Mouse (Mus musculus) embryo, embryonic 10 days (tissue): ENCODE measurements around the gene Baz2b.

Experiments
- DNase-seq: peaks from one replicate; pipeline ENCODE4 v3.0.0-alpha.2; 2015; ENCODE audit warnings: low spot score

The Baz2b gene

DNA sequence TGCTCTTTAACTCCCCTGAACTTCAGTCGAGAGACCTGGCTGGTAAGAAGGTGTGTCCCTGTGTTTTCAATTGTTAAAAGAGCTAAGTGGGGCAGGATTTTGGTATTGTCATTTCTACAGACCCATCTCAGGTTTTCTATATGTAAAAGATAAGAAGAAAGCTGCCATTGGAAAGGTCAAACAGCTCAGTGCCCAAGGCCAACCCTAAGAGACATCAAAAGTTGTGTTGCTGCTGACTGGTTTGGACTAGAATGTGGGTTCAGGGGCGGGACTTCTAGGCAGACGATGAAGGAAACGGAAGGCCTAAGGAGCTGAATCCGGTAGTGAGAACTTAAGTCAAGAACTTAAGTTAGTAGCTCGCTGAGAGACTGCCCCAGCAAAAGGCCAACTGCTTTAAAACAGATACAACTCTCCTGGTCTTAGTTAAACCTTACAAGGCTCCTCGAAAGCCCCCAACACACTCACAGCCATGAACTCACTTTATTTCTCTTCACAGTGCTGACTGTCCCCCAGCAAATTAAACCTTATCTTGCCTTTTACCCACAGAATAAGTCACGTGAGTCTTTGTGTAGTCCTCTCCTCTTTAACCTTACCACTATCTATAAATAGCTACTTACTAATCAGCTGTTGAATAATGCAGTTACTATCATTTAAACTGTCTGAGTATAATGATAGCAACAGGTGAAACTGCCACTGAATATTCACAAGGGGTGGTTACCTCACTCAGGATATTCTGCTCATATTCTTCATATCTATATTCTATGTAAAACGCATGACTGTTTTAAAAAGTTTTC, 158.8 kb downstream of the Baz2b start:
- no peak for DNase-seq

DNA sequence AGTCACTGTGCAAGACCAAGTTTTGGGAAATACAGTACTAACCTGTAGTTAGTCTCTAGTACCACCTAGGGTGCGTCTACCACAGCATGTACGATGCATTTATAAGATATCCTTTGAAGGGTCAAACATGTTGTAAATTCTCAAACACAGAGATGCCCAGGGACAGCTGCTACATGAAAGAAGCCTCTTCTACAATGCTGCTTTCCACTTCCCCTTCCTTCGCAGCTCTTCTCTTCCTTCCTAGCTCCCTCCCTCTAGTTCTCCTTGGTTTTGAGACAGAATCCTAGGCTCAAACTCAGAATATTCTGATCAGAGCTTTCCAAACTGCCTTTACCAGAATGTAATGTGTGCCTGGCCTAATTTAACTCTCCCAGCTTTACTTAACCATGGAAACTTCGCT, 159.8 kb downstream of the Baz2b start:
- no peak for DNase-seq

- no peak for DNase-seq
Observed at GRCm38 (mm10) chr2:60049351-60049750, 160.3 kb downstream of the Baz2b start.

DNA sequence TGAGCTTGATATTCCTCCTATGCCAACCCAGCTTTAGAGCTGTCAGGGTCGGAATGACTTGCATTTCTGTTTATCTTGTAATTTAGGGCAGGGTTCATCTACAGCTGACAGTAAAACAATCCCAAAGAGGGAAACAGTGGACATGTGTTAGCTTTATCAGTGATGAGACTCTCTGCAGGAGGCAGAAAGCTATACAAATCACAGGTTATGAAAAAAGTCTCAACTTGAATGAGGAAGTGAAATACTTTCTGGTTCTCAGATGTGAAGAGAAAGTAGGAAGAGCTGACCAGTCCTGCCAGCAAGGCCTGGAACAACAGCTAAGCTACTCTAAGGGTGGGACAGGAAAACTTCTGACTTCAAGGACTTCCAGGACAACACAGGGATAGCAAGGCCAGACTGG, 163.6 kb downstream of the Baz2b start:
- DNase-seq, result no peak

- DNase-seq, result no peak
Observed at GRCm38 (mm10) chr2:60044988-60045387, 164.7 kb downstream of the Baz2b start.

DNA sequence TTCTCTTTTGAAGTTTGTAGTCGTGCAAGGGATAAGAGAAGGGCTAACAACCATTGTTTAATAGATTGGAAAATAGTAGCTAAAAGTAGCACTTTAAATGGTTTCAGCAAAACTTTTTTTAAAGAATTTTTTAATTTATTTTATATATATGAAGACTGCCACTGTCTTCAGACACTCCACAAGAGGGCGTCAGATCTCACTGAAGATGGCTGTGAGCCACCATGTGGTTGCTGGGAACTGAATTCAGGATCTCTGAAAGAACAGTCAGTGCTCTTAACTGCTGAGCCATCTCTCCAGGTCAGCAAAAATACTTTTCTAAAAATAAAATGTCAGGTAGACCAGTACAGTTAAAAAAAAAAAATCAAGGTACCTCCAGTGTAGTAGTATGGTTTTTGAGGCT, 165.1 kb downstream of the Baz2b start:
- no peak for DNase-seq

- DNase-seq, result no peak
Observed at GRCm38 (mm10) chr2:60042699-60043098, 166.9 kb downstream of the Baz2b start.

- no peak for DNase-seq
Observed at GRCm38 (mm10) chr2:60041485-60042274, 168.0 kb downstream of the Baz2b start.

DNA sequence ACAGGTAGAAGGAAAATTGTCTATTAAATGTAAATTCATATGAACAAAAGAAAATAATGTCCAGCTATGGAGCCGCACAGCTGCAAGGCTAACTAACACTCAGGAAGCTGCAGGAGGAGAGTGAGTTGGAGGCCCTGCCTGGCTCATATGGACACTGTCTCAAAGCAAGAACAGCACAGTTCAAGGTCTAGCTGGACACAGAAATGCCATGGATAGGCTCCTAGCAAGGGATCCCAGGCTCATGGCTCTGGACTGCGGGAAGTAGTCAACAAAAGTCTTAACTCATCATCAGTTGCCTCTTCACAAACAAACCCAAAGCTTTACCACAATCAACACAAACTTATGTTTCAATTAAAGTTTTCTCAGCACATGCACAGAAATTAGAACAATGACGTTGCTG, 169.5 kb downstream of the Baz2b start:
- no peak for DNase-seq

DNA sequence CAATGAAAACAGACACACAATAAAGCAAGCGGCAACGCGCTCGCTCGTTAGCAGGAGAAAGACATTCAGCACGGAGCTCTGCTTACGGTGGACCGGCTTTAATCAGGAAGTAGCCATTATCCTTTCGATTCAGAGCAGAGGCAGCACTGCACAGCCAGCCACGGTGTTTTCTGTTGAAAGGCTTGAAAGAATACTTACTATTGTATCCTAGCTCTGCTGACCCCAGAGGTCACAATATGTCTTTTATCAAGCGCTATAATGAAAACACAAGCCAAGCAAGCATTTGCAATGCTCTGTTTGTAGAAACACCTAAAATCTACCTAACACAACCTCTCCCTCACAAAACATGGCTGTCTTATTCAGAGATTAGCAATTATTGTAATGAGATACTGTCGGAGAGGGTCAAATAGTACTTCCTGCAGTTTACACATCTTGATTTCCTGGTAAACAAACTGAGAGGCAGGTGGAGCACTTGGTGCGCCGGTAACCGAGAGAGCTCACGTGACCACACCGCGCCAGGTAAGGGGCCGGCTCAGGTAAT, 172.6 kb downstream of the Baz2b start:
- peak; percentile 76 for DNase-seq

DNA sequence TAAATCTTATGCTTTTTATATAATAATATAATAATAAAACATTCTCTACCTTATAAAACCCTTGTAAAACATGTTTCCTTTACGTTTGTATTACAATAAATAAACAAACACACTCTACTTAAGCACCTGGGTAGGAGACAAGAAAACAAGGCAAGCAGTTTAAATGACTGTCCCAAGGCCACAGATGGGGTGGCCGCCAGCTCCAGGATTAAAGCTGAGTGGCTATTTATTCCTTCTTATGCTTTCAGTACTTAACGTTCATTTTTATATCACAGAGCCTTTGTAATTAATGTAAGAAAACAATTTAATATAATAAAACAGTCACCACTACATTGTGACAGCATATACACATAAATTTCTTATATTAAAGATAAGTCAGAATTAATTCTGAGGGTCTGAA, 173.3 kb downstream of the Baz2b start:
- no peak for DNase-seq

GRCm38 (mm10) chr2:60030991-60031390, 178.6 kb downstream of the Baz2b start:
- DNase-seq, result no peak

DNA sequence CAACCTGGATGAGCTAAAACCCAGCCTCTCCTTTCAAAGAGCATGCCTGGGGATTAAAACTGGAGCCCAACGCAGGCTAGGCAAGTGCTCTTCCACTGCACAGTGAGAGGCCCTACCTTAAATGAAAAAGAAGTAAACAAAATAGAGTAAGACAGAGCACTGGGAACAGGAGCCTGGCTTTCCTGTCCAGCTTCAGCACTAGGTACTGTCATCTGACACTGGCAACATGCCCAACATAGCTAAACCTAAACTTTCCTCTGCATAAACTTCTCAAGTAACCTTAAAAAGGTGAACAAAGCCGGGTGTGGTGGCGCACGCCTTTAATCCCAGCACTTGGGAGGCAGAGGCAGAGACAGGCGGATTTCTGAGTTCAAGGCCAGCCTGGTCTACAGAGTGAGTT, 180.6 kb downstream of the Baz2b start:
- no peak for DNase-seq

- no peak for DNase-seq
Observed at GRCm38 (mm10) chr2:60027166-60027565, 182.5 kb downstream of the Baz2b start.

- no peak for DNase-seq
Observed at GRCm38 (mm10) chr2:60026554-60026953, 183.1 kb downstream of the Baz2b start.

- no peak for DNase-seq
Observed at GRCm38 (mm10) chr2:60023777-60024176, 185.9 kb downstream of the Baz2b start.

GRCm38 (mm10) chr2:60021556-60021955, 188.1 kb downstream of the Baz2b start:
- DNase-seq, result peak; percentile 69

- no peak for DNase-seq
Observed at GRCm38 (mm10) chr2:60021138-60021537, 188.5 kb downstream of the Baz2b start.

DNA sequence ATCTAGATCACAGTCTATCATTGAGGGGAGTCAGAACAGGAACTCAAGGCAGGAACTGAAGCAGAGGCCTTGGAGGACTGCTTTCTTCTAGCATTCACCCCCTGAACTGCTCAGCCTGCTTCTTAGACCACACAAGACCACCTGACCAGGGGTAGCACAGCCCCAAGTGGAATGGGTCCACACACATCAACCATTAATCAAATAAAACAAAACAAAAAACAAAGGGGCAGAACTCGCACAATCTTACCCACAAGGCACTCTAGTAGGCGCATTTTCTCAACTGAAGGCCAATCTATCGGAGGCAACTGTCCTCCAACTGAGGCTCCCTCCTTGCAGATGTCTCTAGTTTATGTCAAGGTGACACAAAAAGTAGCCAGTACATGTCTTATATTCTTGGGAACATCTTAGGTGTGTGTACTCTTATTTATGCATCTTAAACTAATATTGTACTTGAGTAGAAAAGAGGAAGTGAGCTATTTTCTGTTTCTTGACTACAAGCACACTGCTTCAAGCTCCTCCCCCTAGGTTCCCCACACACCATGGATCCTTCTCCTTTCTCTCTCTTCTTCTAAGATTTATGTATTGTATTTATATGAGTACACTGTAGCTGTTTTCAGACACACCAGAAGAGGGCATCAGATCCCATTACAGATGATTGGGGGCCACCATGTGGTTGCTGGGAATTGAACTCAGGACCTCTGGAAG, 189.9 kb downstream of the Baz2b start:
- DNase-seq, result no peak

- DNase-seq, result no peak
Observed at GRCm38 (mm10) chr2:60018875-60019501, 190.7 kb downstream of the Baz2b start.

DNA sequence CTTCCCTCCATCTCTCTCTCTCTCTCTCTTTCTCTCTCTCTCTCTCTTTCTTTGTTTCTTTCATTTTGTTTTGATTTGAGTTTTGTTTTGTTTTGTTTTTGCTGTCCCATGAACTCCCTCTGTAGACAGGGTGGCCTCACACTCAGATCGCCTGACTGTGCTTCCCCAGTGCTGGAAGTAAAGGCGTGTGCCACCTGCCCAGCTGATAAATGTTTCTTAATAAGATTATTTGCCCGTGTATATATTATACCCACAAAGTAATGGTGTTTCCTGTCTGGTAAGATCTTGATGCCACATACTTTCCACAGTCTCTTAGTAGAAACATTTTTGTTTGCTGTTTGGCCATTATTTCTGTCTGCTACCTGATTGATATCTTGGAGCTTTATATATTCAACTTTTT, 198.1 kb downstream of the Baz2b start:
- DNase-seq, result no peak

- DNase-seq, result no peak
Observed at GRCm38 (mm10) chr2:60003665-60004045, 206.0 kb downstream of the Baz2b start.
